Comparison of ENCODE assay signal across 34 mouse cellular contexts in genomic region chr3:57342976-57343375, GRCm38 (mm10). TPM values are rescaled to one million over a fixed set of nuclear protein-coding genes. Genes with fewer than 3 reads are reported as not detected.
"Had no signal": no experiment of that assay in that cellular context is flagged by ENCODE, and none has a peak within 500 bp of the region (broad histone marks: within the 10 kb centered on the region; RNA-seq: fewer than 3 reads in every experiment).

No protein-coding gene starts in this region.

- ATAC-seq: hindbrain, embryonic 16.5 days; hindbrain, postnatal 0 days; inflammation-experienced regulatory T-cells, adult 6 months had no signal

- H3K27ac ChIP-seq: hindbrain, embryonic 10.5 days; hindbrain, embryonic 12.5 days; hindbrain, embryonic 13.5 days; hindbrain, embryonic 14.5 days; hindbrain, embryonic 15.5 days; hindbrain, postnatal 0 days; kidney, embryonic 15.5 days; kidney, postnatal 0 days had no signal

- H3K9me3 ChIP-seq: heart, embryonic 10.5 days; heart, embryonic 12.5 days; heart, embryonic 13.5 days; heart, embryonic 15.5 days; hindbrain, embryonic 10.5 days; hindbrain, embryonic 12.5 days; hindbrain, embryonic 13.5 days; hindbrain, embryonic 15.5 days; kidney, embryonic 15.5 days had no signal

- H3K27me3 ChIP-seq: heart, embryonic 12.5 days; heart, embryonic 13.5 days; heart, embryonic 15.5 days; hindbrain, embryonic 12.5 days; hindbrain, embryonic 13.5 days; hindbrain, embryonic 15.5 days; kidney, embryonic 15.5 days had no signal

- H3K36me3 ChIP-seq: heart, embryonic 10.5 days; heart, embryonic 12.5 days; heart, embryonic 13.5 days; heart, embryonic 15.5 days; hindbrain, embryonic 10.5 days; hindbrain, embryonic 12.5 days; hindbrain, embryonic 13.5 days; hindbrain, embryonic 15.5 days; kidney, embryonic 15.5 days had no signal

- H3K9ac ChIP-seq: heart, embryonic 12.5 days; heart, embryonic 13.5 days; heart, embryonic 15.5 days; hindbrain, embryonic 12.5 days; hindbrain, embryonic 13.5 days; hindbrain, embryonic 14.5 days; hindbrain, embryonic 15.5 days; kidney, embryonic 15.5 days had no signal

- H3K4me3 ChIP-seq: heart, adult 2 months; heart, embryonic 10.5 days; heart, embryonic 12.5 days; heart, embryonic 13.5 days; heart, embryonic 15.5 days; hindbrain, embryonic 10.5 days; hindbrain, embryonic 12.5 days; hindbrain, embryonic 13.5 days; hindbrain, embryonic 15.5 days; kidney, embryonic 15.5 days; layer of hippocampus, adult 2 months had no signal

- DNase-seq: heart, adult 18-20 months; heart, adult 2 months; heart, postnatal 10 days; heart, postnatal 14 days; heart, postnatal 36 days; heart, postnatal 4 days; kidney, adult 11 months; kidney, adult 18-20 months; kidney, adult 2 months; kidney, adult 8-10 months; kidney, adult 9 months; kidney, postnatal 10 days; kidney, postnatal 14 days; kidney, postnatal 25 days; kidney, postnatal 36 days; kidney, postnatal 4 days; layer of hippocampus, adult 9-11 months; layer of hippocampus, postnatal 36 days had no signal

- H3K4me1 ChIP-seq: heart, embryonic 15.5 days; hindbrain, embryonic 12.5 days; hindbrain, embryonic 13.5 days; hindbrain, embryonic 15.5 days; kidney, embryonic 15.5 days had no signal

- H3K4me2 ChIP-seq: heart, embryonic 11.5 days; heart, embryonic 12.5 days; heart, embryonic 13.5 days; heart, embryonic 15.5 days; hindbrain, embryonic 12.5 days; hindbrain, embryonic 13.5 days; hindbrain, embryonic 14.5 days; hindbrain, embryonic 15.5 days; kidney, embryonic 15.5 days had no signal

RNA-seq across cellular contexts. Expression of gene Tm4sf1, which starts 41.2 kb away (rescaled TPM):
- polyA plus RNA-seq: inflammation-experienced regulatory T-cells, adult 6 months had no signal
